Mouse (Mus musculus) spleen, postnatal 0 days (tissue): ENCODE data around the gene Rap1a. TPM values are rescaled to one million over a fixed set of nuclear protein-coding genes. Genes with fewer than 3 reads are reported as not detected.

Source experiments
- polyA plus RNA-seq: library from polyadenylated mRNA; unstranded; fragments of >200 nt; fragmentation: Nextera tagmentation; extraction: Ambion mirVana; gene quantifications from 2 replicates; pipeline ENCODE4 v1.2.1, GENCODE M21; 2015

Rap1a gene
- 140 and 142 TPM in 2 replicates for polyA plus RNA-seq

GRCm38 (mm10) chr3:105801191-105802166 lies at the start of gene Rap1a:
Rap1a (minus strand) TSS chr3:105801336.

GRCm38 (mm10) chr3:105704031-105705008 lies 96.8 kb downstream of the Rap1a start, which contains the start of gene Inka2:
Inka2 (plus strand) TSS chr3:105704599.

DNA sequence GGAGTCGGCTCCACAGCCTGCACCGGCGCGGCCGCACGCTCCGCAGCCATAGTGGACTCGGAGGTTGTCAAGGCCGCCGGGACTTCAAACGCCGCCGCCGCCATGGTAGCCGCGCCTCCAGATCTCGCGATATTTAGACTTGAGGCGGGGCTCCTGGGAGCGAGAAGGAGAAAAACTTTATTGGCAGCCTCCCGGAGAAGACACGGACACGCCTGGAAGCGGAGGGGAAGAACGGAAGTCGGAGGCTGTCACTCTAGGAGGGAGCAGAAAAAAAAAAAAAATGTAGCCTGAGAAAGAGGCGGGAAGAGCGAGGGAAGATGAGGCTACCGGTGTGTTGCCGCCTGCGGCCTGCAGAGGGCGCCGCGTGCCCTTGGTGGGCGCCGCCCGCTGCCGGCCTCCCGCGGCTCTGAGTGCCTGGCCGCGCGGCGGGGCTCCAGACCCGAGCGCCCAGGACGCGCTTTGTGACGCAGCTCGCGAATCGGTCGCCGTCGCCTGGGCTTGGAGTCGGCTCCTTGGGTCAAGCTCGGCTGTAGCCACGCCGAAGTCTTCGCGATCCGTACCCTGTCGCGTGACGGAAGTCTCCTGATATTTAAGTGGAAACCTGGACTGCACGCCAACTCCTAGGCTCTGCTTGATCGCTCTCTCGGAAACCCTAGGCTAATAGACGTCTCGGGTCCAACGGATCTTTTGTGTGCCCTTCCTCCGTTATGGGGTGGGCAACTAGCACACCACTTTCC lies 113.6 kb downstream of the Rap1a start, which contains the start of gene Ddx20:
TSS of gene Ddx20 (minus strand) at position 251 of the 737 bp plus-strand sequence.

Other genes with a start within 250 kb of the Rap1a start
- gene Ddx20, start 113.8 kb downstream of the Rap1a start, polyA plus RNA-seq, result 19.1 and 21.1 TPM in 2 replicates
- gene Inka2, start 96.7 kb downstream of the Rap1a start, polyA plus RNA-seq, result 0.40 and 0.67 TPM in 2 replicates
- 4.8 and 7.8 TPM in 2 replicates for gene Adora3, start 69.5 kb upstream of the Rap1a start, polyA plus RNA-seq
- 0.45 and 0.67 TPM in 2 replicates for gene Tmigd3, start 69.6 kb upstream of the Rap1a start, polyA plus RNA-seq
- gene I830077J02Rik, start 131.3 kb upstream of the Rap1a start, polyA plus RNA-seq, result 9.4 and 11.1 TPM in 2 replicates
- 44.3 and 54.8 TPM in 2 replicates for gene Wdr77, start 158.0 kb upstream of the Rap1a start, polyA plus RNA-seq
- gene Atp5f1, start 158.8 kb upstream of the Rap1a start, polyA plus RNA-seq, result 313 and 317 TPM in 2 replicates
- 1.8 and 2.1 TPM in 2 replicates for gene Ovgp1, start 172.4 kb upstream of the Rap1a start, polyA plus RNA-seq
- gene Pifo, start 213.3 kb upstream of the Rap1a start, polyA plus RNA-seq, result not detected in 2 replicates
- 0.51 and 0.66 TPM in 2 replicates for gene Chil5, start 231.5 kb upstream of the Rap1a start, polyA plus RNA-seq